Mouse (Mus musculus) gastrocnemius, adult 18-20 months (tissue): ENCODE results near the gene Perm1. TPM values are rescaled to one million over a fixed set of nuclear protein-coding genes. Genes with fewer than 3 reads are reported as not detected.

Experiments used
- DNase-seq: peaks from one replicate; pipeline ENCODE4 v3.0.0; 2021; ENCODE audit warnings: low spot score
- microRNA-seq: library from miRNA; unstranded; fragments of <30 nt; microRNA quantifications from one replicate; pipeline ENCODE4 v1.2.0, GENCODE M21; 2021
- total RNA-seq, 2 experiments: library from RNA; stranded (reverse); gene quantifications; 2 replicates each; pipeline ENCODE4 v1.2.3; 2021

Gene Perm1
- total RNA-seq, 2 experiments from 2014 or later = 143 to 233 TPM

- no peak for DNase-seq
Measured at GRCm38 (mm10) chr4:156236651-156237447, 21.2 kb downstream of the Perm1 start.

- no peak for DNase-seq
Measured at GRCm38 (mm10) chr4:156249567-156249966, 33.9 kb downstream of the Perm1 start.

GRCm38 (mm10) chr4:156251081-156251480 lies 35.4 kb downstream of the Perm1 start:
- no peak for DNase-seq

GRCm38 (mm10) chr4:156252140-156252539 lies 36.5 kb downstream of the Perm1 start:
- no peak for DNase-seq

- no peak for DNase-seq
Measured at GRCm38 (mm10) chr4:156252619-156253018, 37.0 kb downstream of the Perm1 start.

- no peak for DNase-seq
Measured at GRCm38 (mm10) chr4:156253043-156253442, 37.4 kb downstream of the Perm1 start.

- no peak for DNase-seq
Measured at GRCm38 (mm10) chr4:156254361-156255077, 38.9 kb downstream of the Perm1 start.

- DNase-seq = no peak
Measured at GRCm38 (mm10) chr4:156255078-156255839, 39.6 kb downstream of the Perm1 start, which contains the start of gene Samd11. TSS of gene Samd11 (minus strand) at chr4:156255657.

Small RNAs within 50 kb of the gene (microRNA-seq; reads per million reads assigned to microRNA genes)
- 6.8 reads per million, percentile 17 among the genes with 10 or more reads in this experiment for gene Mir7658

Other genes starting within 250 kb of the Perm1 start
- 1 to 10 TPM; 1.3 TPM for gene B3galt6, start 223.2 kb upstream of the Perm1 start, total RNA-seq
- gene Sdf4, start 223.0 kb upstream of the Perm1 start, total RNA-seq = 10 to 100 TPM; 77.2 to 85.0 TPM
- 1 to 10 TPM; 1.2 to 1.3 TPM for gene Tnfrsf4, start 202.0 kb upstream of the Perm1 start, total RNA-seq
- not detected for gene Tnfrsf18, start 189.7 kb upstream of the Perm1 start, total RNA-seq
- not detected for gene Ttll10, start 156.5 kb upstream of the Perm1 start, total RNA-seq
- 1 to 10 TPM; 2.1 to 3.1 TPM for gene 9430015G10Rik, start 105.9 kb upstream of the Perm1 start, total RNA-seq
- not detected for gene Rnf223, start 85.4 kb upstream of the Perm1 start, total RNA-seq
- gene Agrn, start 18.4 kb upstream of the Perm1 start, total RNA-seq = 1 to 10 TPM; 4.8 to 5.6 TPM
- gene Isg15, start 15.1 kb upstream of the Perm1 start, total RNA-seq = under 1 TPM; 0.32 to 0.74 TPM
- gene AW011738, start 12.6 kb upstream of the Perm1 start, total RNA-seq = 1 to 10 TPM; 3.7 to 4.9 TPM
- 1 to 10 TPM; 5.9 to 6.7 TPM for gene Plekhn1, start 19.0 kb downstream of the Perm1 start, total RNA-seq
- 10 to 100 TPM; 31.2 to 33.4 TPM for gene Noc2l, start 20.1 kb downstream of the Perm1 start, total RNA-seq
- not detected for gene Samd11, start 39.8 kb downstream of the Perm1 start, total RNA-seq
- gene Vmn2r-ps159, start 115.2 kb downstream of the Perm1 start, total RNA-seq = not detected